Mouse (Mus musculus): ENCODE results near the gene Pigv.
"Not testable (repeated sequence)": the region's sequence is repeated elsewhere in the genome, so short reads cannot be mapped to it uniquely, and the experiment has no call there.

Gene Pigv

DNA sequence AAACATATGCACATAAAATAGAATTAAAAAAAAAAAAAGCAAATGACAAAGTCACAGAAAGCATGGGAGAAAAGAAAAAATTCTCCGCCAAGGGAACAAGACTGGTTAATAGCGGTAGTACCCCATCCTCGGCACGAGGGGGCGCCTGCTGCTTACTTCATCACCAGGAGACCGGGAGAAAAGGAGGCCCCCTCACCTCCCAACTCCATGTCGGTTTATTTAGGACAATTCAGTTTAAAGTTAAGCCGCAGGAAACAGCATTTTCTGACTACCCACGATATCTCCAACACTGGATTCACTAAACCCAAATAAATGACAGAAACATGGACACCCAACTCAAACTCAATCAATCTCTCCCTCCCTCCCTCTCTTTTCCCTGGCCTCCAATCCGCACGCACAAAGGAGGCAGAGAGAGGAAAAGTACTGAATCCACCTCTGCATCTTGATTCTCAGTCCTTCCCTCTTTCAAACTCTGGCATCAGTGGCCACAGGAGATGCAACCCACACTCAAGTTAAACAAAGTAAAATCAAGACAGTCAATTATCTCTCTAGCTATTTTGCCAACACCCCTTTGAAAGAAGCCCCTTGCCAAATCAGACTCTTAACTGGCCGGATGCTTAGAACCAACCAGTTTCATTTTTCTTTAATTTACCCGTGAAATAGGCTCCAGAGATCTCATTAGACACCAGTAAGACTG is 1.1 kb downstream of the Pigv start:
- peak; percentile 81 to 83 for DNase-seq

DNA sequence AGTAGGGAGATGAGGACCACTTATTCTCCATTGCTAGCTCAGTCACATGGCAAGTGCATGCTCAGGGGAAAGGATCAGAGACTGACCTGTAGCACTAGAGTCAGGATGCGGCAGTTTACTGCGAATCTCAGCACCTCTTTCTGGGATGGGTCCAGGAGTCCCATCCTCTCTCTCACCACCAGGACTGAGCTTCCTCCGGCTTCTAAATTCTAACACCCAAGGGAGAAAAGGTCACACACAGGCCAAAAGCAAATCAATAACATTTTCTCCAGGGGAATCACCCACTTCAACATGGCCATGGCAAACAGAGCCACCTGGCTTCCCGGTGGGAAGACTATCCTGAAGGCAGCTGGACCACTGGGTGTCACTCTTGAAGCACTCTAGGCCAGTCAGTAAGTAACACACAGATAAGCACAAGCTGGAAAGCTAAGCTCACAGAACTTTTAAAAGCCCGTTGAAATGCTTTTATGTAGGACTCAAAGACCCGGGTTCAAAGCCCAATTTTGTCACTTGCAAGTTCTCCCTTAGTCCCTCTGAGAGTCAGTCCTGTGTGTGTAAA is 2.7 kb downstream of the Pigv start:
- no peak for DNase-seq

- no peak for DNase-seq
These were observed 3.9 kb downstream of the Pigv start for GRCm38 (mm10) chr4:133668537-133668936.

GRCm38 (mm10) chr4:133666199-133666598 is 6.2 kb downstream of the Pigv start:
- DNase-seq: no peak

- DNase-seq: no peak
These were observed 7.3 kb downstream of the Pigv start for GRCm38 (mm10) chr4:133665118-133665517.

- no peak for DNase-seq
These were observed 9.5 kb downstream of the Pigv start for GRCm38 (mm10) chr4:133662945-133663344.

GRCm38 (mm10) chr4:133662421-133662820 is 10.0 kb downstream of the Pigv start:
- DNase-seq: no peak

DNA sequence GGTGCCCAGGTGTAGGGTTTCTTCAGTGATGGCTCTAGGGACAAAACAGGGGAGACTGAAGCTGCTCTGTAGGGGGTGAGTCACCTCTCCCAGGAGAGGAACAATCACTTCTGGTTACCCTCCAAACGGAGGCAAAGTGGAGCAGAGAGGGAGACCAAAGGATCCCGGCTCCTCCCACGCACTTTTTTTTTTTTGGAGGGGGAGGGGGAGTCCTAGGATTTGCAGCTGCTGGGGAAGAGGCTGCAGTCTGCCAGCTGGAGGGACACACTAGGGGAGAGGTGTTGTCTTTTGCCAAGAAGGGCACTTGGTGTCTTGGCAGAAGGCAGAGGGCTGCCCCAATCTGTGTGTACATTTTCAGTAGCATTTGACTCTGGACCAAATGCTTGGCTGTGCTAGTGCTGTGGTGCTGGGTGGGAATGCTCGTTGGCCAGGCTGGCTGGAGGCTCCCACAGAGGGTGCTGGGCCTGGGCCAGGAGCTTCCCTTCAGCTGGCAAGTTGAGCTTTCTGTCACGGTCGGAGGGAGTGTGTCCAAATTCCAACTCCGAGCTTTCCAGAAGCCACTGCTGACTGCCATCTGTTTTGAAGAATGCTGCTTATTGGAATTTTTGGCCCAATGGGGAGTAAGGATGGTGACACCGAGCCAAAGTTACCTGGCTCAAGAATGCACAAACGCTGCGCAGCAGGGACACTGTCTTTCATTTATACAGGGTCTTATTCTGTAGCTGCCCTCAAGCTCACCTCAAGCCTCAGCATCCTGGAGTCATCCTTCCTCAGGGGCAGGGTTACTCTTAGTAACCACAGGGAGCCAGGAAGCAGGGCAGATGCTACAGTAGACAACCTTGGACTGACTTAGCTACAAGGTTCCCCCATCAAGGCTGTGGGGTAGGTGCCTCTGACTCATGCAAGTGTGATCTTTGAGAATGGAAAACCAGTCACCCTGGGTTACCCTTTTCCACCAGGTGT is 12.0 kb downstream of the Pigv start:
- no peak for DNase-seq

- DNase-seq: no peak
These were observed 12.8 kb downstream of the Pigv start for GRCm38 (mm10) chr4:133659497-133660192.

GRCm38 (mm10) chr4:133658729-133659128 is 13.7 kb downstream of the Pigv start:
- no peak for DNase-seq

DNA sequence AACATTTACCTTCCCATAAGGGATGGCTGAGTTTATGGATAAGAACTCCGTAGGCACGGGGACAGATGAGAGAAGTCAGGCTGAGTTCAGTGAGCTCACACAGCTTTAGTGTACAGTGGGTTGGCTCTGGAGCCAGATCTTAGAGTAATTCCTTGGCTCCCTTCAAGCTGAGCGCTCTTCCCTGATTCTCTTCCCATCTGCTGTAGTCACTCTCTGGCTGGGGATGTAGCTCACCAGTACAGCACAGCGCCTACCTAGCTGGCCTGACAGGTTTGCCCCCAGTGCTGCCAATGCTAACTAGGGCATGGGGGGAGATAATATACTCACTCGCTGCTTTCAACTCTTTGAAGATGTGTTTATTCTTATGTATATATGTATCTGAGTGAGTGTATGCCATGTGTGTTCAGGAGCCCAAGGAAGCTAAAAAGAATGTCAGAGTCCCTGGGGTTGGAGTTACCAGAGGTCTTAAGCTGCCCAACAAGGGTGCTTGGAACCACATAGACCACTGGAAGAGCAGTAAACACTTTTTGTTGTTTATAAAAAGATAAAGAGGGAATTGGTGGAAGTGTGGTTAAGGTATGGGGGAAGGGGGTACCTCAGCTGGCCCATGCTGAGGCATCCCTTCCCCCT is 14.5 kb downstream of the Pigv start:
- no peak for DNase-seq

- no peak for DNase-seq
These were observed 15.4 kb downstream of the Pigv start for GRCm38 (mm10) chr4:133656997-133657396.

- DNase-seq: no peak
These were observed 16.2 kb downstream of the Pigv start for GRCm38 (mm10) chr4:133656294-133656693.

GRCm38 (mm10) chr4:133654070-133654469 is 18.4 kb downstream of the Pigv start:
- DNase-seq: not testable (repeated sequence)

- DNase-seq: no peak
These were observed 19.7 kb downstream of the Pigv start for GRCm38 (mm10) chr4:133652746-133653145.

- DNase-seq: no peak
These were observed 20.5 kb downstream of the Pigv start for GRCm38 (mm10) chr4:133651986-133652385.

- no peak for DNase-seq
These were observed 21.0 kb downstream of the Pigv start for GRCm38 (mm10) chr4:133651445-133651844.

- DNase-seq: peak; percentile 88 to 90
These were observed 22.3 kb downstream of the Pigv start, which contains the start of gene Zdhhc18 for GRCm38 (mm10) chr4:133649989-133650699. Zdhhc18 (minus strand) TSS chr4:133650154.

DNA sequence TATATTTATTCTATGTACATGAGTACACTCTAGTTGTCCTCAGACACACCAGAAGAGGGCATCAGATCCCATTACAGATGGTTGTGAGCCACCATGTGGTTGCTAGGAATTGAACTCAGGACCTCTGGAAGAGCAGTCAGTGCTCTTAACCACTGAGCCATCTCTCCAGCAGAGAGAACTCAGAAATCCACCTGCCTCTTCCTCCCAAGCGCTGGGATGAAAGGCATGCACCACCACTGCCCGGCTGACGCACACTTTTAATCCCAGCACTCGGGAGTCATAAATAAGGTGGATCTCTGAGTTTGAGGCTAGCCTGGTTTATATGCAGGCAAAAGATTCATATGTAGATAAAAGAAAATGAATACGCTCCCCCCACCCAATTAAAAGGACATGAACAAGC is 23.0 kb downstream of the Pigv start:
- DNase-seq: not testable (repeated sequence)

DNA sequence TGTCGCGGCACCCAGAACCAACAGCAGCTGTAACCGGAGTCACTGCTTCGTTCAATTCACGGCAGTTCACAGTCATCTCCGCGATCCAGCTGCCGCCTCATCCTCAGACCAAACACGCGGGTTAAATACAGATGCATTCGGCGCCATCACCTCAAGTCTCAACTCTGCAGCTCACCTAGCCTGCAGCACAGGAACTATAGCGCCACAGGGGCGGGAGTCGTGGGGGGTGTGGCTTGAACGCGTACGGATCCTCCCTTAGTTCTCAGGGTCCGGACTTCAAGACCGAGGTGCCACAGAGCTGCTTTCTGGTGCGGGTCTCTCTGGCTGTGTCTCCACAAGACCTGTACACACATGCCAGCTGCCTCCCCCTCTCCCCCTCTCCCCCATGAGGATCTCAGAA is 26.8 kb downstream of the Pigv start:
- DNase-seq: no peak

- DNase-seq: no peak
These were observed 27.3 kb downstream of the Pigv start for GRCm38 (mm10) chr4:133645195-133645594.

DNA sequence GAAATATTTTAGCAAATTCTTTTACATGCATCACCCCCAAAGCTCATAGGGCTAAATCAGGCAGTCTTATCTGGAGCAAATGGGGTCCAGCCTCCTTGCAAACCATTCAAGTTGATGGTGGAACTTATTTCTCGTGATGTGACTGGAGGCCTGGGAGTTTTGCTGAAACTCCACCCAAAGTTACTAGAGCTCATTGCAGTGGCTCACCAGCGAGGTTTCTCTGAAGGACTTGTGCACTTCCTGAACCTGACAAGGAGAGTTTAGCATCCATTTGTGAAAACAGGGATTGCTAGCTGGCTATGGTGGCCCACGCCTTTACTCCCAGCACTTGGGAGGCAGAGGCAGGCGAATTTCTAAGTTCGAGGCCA is 38.4 kb downstream of the Pigv start:
- DNase-seq: no peak
